10 mouse cellular contexts compared by ENCODE assay signal in genomic region chr7:30904042-30904441, GRCm38 (mm10). TPM values are rescaled to one million over a fixed set of nuclear protein-coding genes. Genes with fewer than 3 reads are reported as not detected.
DNase-seq lines count a peak whose midpoint lies in the region; ATAC-seq and TF ChIP-seq lines count a peak whose summit lies in the region.
"Had no signal": no experiment of that assay in that cellular context is flagged by ENCODE, and none has a peak within 500 bp of the region (broad histone marks: within the 10 kb centered on the region; RNA-seq: fewer than 3 reads in every experiment).

No protein-coding gene starts in this region.

- H3K27me3 ChIP-seq in lung, embryonic 14.5 days (ENCODE audit: insufficient read depth, low read length) = no peaks in the 10 kb centered on the region

- no peak overlapping the region for H3K27ac ChIP-seq in lung, embryonic 14.5 days (ENCODE audit: low read depth)

- 34% methylated on average over 4 of the region's 4 CpGs for WGBS in lung, embryonic 14.5 days

- ATAC-seq in lung, embryonic 14.5 days (ENCODE audit: insufficient read depth) = no peak

- no peak overlapping the region for H3K4me2 ChIP-seq in lung, embryonic 14.5 days

- H3K9me3 ChIP-seq in lung, embryonic 14.5 days (ENCODE audit: low read depth, low read length) = no peaks in the 10 kb centered on the region

- peak; percentile 61 for TF ChIP-seq CTCF in lung, embryonic 14.5 days (IDR thresholded peaks at IDR 0.05; ENCODE audit: low read depth)

- H3K36me3 ChIP-seq in lung, embryonic 14.5 days (ENCODE audit: insufficient read depth) = no peaks in the 10 kb centered on the region

- no peak overlapping the region for H3K4me3 ChIP-seq in lung, embryonic 14.5 days (ENCODE audit: low read depth, low read length)

- DNase-seq in heart, postnatal 4 days = peak; percentile 24
- DNase-seq in heart, postnatal 36 days = no peak
- peak; percentile 11 for DNase-seq in lung, embryonic 14.5 days
- DNase-seq in lung, adult 18-20 months = no peak
- peak; percentile 12 for DNase-seq in T-cell, adult 2 months (ENCODE audit: low spot score)
- DNase-seq in right cerebral cortex, postnatal 4 days = peak; percentile 12
- no peak for DNase-seq in embryo, embryonic 9.5 days (ENCODE audit: extremely low spot score)
- DNase-seq in retina, postnatal 1 day = no peak
- DNase-seq: gastrocnemius, postnatal 14 days had no signal

- no peak overlapping the region for H3K9ac ChIP-seq in lung, embryonic 14.5 days

- intact Hi-C loops in heart, postnatal 36 days (cut with DNase I) = no loop called here

- H3K4me1 ChIP-seq in lung, embryonic 14.5 days (ENCODE audit: insufficient read depth) = no peaks in the 10 kb centered on the region; the same call in 1 of the 2 replicates

RNA-seq across cellular contexts. Expression of gene Mag, which starts 10.6 kb away (rescaled TPM):
- total RNA-seq in heart, postnatal 4 days (2021) = 1 to 10 TPM in 1 of 2 experiments, under 1 TPM in 1; 0.31 to 1.3 TPM
- total RNA-seq in heart, postnatal 36 days (2021) = not detected
- polyA plus RNA-seq in lung, embryonic 14.5 days (2014; fragmentation: Nextera tagmentation; extraction: Ambion mirVana) = 0.12 and 0.25 TPM in 2 replicates

RNA-seq across cellular contexts. Expression of gene Hamp2, which starts 20.4 kb away (rescaled TPM):
- 1 to 10 TPM in 1 of 2 experiments, under 1 TPM in 1; 0.76 to 1.2 TPM for total RNA-seq in heart, postnatal 4 days (2021)
- 1 to 10 TPM; 2.9 to 4.6 TPM for total RNA-seq in heart, postnatal 36 days (2021)
- not detected in 2 replicates for polyA plus RNA-seq in lung, embryonic 14.5 days (2014; fragmentation: Nextera tagmentation; extraction: Ambion mirVana)
- total RNA-seq: gastrocnemius, postnatal 14 days; megakaryocyte, adult 5-6 weeks had no signal

RNA-seq across cellular contexts. Expression of gene Cd22, which starts 23.9 kb away (rescaled TPM):
- 1 to 10 TPM in 1 of 2 experiments, under 1 TPM in 1; 0.09 to 1.2 TPM for total RNA-seq in heart, postnatal 4 days (2021)
- 1 to 10 TPM in 1 of 2 experiments, under 1 TPM in 1; 0.46 to 1.7 TPM for total RNA-seq in heart, postnatal 36 days (2021)
- 0.32 TPM in 1 of 2 replicates, not detected in the other for polyA plus RNA-seq in lung, embryonic 14.5 days (2014; fragmentation: Nextera tagmentation; extraction: Ambion mirVana)

RNA-seq across cellular contexts. Expression of gene Hamp, which starts 39.8 kb away (rescaled TPM):
- 1 to 10 TPM; 1.6 to 1.9 TPM for total RNA-seq in heart, postnatal 4 days (2021)
- 10 to 100 TPM; 20.2 to 36.3 TPM for total RNA-seq in heart, postnatal 36 days (2021)
- polyA plus RNA-seq in lung, embryonic 14.5 days (2014; fragmentation: Nextera tagmentation; extraction: Ambion mirVana) = not detected in 2 replicates
- total RNA-seq: gastrocnemius, postnatal 14 days had no signal

RNA-seq across cellular contexts. Expression of gene Ffar1, which starts 42.7 kb away (rescaled TPM):
- not detected for total RNA-seq in heart, postnatal 4 days (2021)
- not detected for total RNA-seq in heart, postnatal 36 days (2021)
- not detected in 2 replicates for polyA plus RNA-seq in lung, embryonic 14.5 days (2014; fragmentation: Nextera tagmentation; extraction: Ambion mirVana)
- total RNA-seq: gastrocnemius, postnatal 14 days had no signal

Comparison
In these comparisons a context has a peak if more than half of its experiments do, and no peak if none do; other contexts are left out.
1. DNase-seq: peak in heart, postnatal 4 days (single experiment), lung, embryonic 14.5 days (single experiment), T-cell, adult 2 months (single experiment) and right cerebral cortex, postnatal 4 days (single experiment); none in heart, postnatal 36 days (0 of 2), lung, adult 18-20 months (0 of 2), embryo, embryonic 9.5 days (single experiment) and retina, postnatal 1 day (single experiment).